Mouse (Mus musculus) liver, embryonic 12.5 days (tissue): ENCODE results near the gene Prkca. TPM values are rescaled to one million over a fixed set of nuclear protein-coding genes. Genes with fewer than 3 reads are reported as not detected.
A peak's percentile ranks its signal among the peaks of the same experiment; 100 is the strongest.

Experiments
- ATAC-seq: fragments of 200-750 bp; cut with Nextera tagmentation; 2 replicates; pipeline ENCODE4 v1.8.0; 2017; ENCODE audit warnings: moderate number of reproducible peaks, mild to moderate bottlenecking, moderate library complexity
- H3K27ac ChIP-seq: fragments of 300-500 bp; sonication (generic); 2 replicates; pipeline ENCODE4 v1.5.1; 2016; ENCODE audit warnings: mild to moderate bottlenecking
- H3K27me3 ChIP-seq: fragments of 300-500 bp; sonication (generic); replicated peaks from 2 replicates; pipeline ENCODE4 v1.6.1; 2016; ENCODE audit warnings: mild to moderate bottlenecking, moderate library complexity
- H3K36me3 ChIP-seq: fragments of 300-500 bp; sonication (generic); 2 replicates; pipeline ENCODE4 v1.6.1; 2016; ENCODE audit warnings: mild to moderate bottlenecking, moderate library complexity
- H3K4me1 ChIP-seq: fragments of 300-500 bp; sonication (generic); 2 replicates; pipeline ENCODE4 v1.6.1; 2016
- H3K4me2 ChIP-seq: fragments of 300-500 bp; sonication (generic); 2 replicates; pipeline ENCODE4 v1.6.1; 2016; ENCODE audit warnings: mild to moderate bottlenecking, moderate library complexity
- H3K4me3 ChIP-seq: fragments of 300-500 bp; sonication (generic); 2 replicates; pipeline ENCODE4 v1.5.1; 2016; ENCODE audit warnings: mild to moderate bottlenecking, moderate library complexity
- H3K9ac ChIP-seq: fragments of 300-500 bp; sonication (generic); 2 replicates; pipeline ENCODE4 v1.6.1; 2016; ENCODE audit warnings: mild to moderate bottlenecking, moderate library complexity
- H3K9me3 ChIP-seq: fragments of 300-500 bp; sonication (generic); replicated peaks from 2 replicates; pipeline ENCODE4 v1.6.1; 2016; ENCODE audit warnings: mild to moderate bottlenecking, moderate library complexity
- WGBS: fragments of 180-500 bp; shearing (Covaris S2); methylation state at CpG from one replicate; pipeline ENCODE4 v1.1.7; 2016; ENCODE audit not compliant: insufficient replicate concordance; 5-methylcytosine and 5-hydroxymethylcytosine counted together
- polyA plus RNA-seq: library from polyadenylated mRNA; unstranded; fragments of >200 nt; fragmentation: Nextera tagmentation; extraction: Ambion mirVana; gene quantifications from 2 replicates; pipeline ENCODE4 v1.2.1, GENCODE M21; 2016

Prkca gene
- polyA plus RNA-seq, 1 experiment from 2014 or later, result 7.5 TPM

- Histone ChIP-seq H3K4me3 (no peak overlapping the region), H3K9ac (no peak overlapping the region), H3K27me3 (no peaks in the 10 kb centered on the region), H3K4me2 (no peak overlapping the region), H3K36me3 (no peaks in the 10 kb centered on the region), H3K9me3 (no peaks in the 10 kb centered on the region), H3K27ac (no peak overlapping the region), H3K4me1 (peaks cover 22% of the 10 kb centered on the region)
- no peak for ATAC-seq
- 82% methylated on average over 5 of the region's 5 CpGs for WGBS
Measured at GRCm38 (mm10) chr11:108308253-108308652, 35.5 kb downstream of the Prkca start.

- Histone ChIP-seq H3K4me2 (no peak overlapping the region), H3K4me1 (peaks cover 24% of the 10 kb centered on the region), H3K27me3 (no peaks in the 10 kb centered on the region), H3K27ac (no peak overlapping the region), H3K4me3 (no peak overlapping the region), H3K36me3 (no peaks in the 10 kb centered on the region), H3K9me3 (no peaks in the 10 kb centered on the region), H3K9ac (no peak overlapping the region)
- 0 out of 2 replicates have a peak, but pooled peaks have one; percentile 44 for ATAC-seq
- 61% methylated on average over 7 of the region's 7 CpGs for WGBS
Measured at GRCm38 (mm10) chr11:108307258-108307657, 36.5 kb downstream of the Prkca start.

GRCm38 (mm10) chr11:108303787-108304186, 39.9 kb downstream of the Prkca start:
- no peak for ATAC-seq
- H3K4me2 ChIP-seq, result no peak overlapping the region

GRCm38 (mm10) chr11:108301796-108302490, 41.8 kb downstream of the Prkca start:
- H3K27me3 ChIP-seq, result no peaks in the 10 kb centered on the region
- no peak overlapping the region for H3K9ac ChIP-seq
- no peaks in the 10 kb centered on the region for H3K36me3 ChIP-seq
- H3K4me3 ChIP-seq, result no peak overlapping the region
- H3K4me1 ChIP-seq, result peaks cover 13% of the 10 kb centered on the region; the same call in 1 of the 2 replicates
- no peaks in the 10 kb centered on the region for H3K9me3 ChIP-seq
- no peak overlapping the region for H3K27ac ChIP-seq
- ATAC-seq, result no peak
- no peak overlapping the region for H3K4me2 ChIP-seq
- WGBS, result 79% methylated on average over 10 of the region's 10 CpGs

More at GRCm38 (mm10) chr11:108303787-108304186, 39.9 kb downstream of the Prkca start:
- Histone ChIP-seq H3K27ac (no peak overlapping the region), H3K27me3 (no peaks in the 10 kb centered on the region), H3K4me3 (no peak overlapping the region), H3K9me3 (no peaks in the 10 kb centered on the region), H3K4me1 (peaks cover 15% of the 10 kb centered on the region; the same call in 1 of the 2 replicates), H3K9ac (no peak overlapping the region), H3K36me3 (no peaks in the 10 kb centered on the region)
- WGBS, result 84% methylated on average over 4 of the region's 4 CpGs

GRCm38 (mm10) chr11:108301036-108301435, 42.7 kb downstream of the Prkca start:
- Histone ChIP-seq H3K27me3 (no peaks in the 10 kb centered on the region), H3K4me3 (no peak overlapping the region), H3K4me2 (no peak overlapping the region), H3K4me1 (peaks cover 13% of the 10 kb centered on the region; the same call in 1 of the 2 replicates), H3K36me3 (no peaks in the 10 kb centered on the region), H3K27ac (no peak overlapping the region), H3K9me3 (no peaks in the 10 kb centered on the region), H3K9ac (no peak overlapping the region)
- 75% methylated on average over 6 of the region's 6 CpGs for WGBS
- ATAC-seq, result no peak

DNA sequence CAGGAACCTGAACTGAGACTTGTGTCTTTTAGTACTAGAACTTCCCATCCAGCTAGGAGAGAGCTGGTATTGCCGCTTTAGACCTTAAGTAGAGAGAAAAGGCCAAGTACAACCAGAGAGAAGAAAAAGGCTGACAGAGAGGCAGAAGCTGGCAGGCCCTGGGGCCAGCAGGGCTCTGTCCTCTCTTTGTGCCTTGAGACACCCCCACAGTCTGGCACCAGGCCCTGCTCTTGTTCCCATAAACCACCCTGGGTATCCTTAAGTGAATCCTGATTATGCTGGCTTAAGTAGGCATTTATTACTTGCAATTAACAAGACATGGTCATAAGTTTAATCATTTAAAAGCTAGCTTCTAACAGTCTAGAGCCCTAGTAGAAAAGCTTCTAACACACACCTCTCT, 43.3 kb downstream of the Prkca start:
- no peak overlapping the region for H3K27ac ChIP-seq
- H3K27me3 ChIP-seq, result no peaks in the 10 kb centered on the region
- 84% methylated on average over 1 of the region's 1 CpGs for WGBS

DNA sequence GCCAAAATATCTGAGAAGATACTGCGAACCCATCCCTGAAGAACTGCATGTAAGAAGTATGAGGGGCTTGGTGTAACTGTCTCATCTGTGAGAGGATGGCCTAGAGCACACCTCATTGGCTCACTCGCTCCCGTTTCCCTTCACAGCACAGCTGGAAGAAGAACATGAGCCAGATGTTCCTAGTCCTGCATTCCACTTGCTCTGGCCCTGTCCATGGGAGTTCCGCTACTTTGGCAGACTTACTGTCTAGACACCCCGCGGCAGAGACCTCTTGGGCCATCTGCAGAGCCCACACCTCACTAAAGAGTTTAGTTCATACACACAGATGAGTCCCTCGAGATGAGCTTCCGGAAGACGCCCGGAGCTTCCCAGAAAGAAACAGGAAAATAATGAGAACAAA, 43.8 kb downstream of the Prkca start:
- Histone ChIP-seq H3K36me3 (no peaks in the 10 kb centered on the region), H3K9me3 (no peaks in the 10 kb centered on the region), H3K4me2 (no peak overlapping the region), H3K4me3 (no peak overlapping the region), H3K27ac (no peak overlapping the region), H3K4me1 (peaks cover 23% of the 10 kb centered on the region), H3K9ac (no peak overlapping the region), H3K27me3 (no peaks in the 10 kb centered on the region)
- no peak for ATAC-seq
- 81% methylated on average over 10 of the region's 10 CpGs for WGBS

More for the DNA sequence above, 43.3 kb downstream of the Prkca start:
- no peaks in the 10 kb centered on the region for H3K9me3 ChIP-seq
- no peak overlapping the region for H3K4me3 ChIP-seq
- no peak overlapping the region for H3K9ac ChIP-seq
- no peak overlapping the region for H3K4me2 ChIP-seq
- ATAC-seq, result no peak
- H3K36me3 ChIP-seq, result no peaks in the 10 kb centered on the region
- H3K4me1 ChIP-seq, result peaks cover 18% of the 10 kb centered on the region

GRCm38 (mm10) chr11:108297956-108298355, 45.8 kb downstream of the Prkca start:
- 53% methylated on average over 8 of the region's 8 CpGs for WGBS
- no peaks in the 10 kb centered on the region for H3K9me3 ChIP-seq
- no peak overlapping the region for H3K27ac ChIP-seq
- no peaks in the 10 kb centered on the region for H3K36me3 ChIP-seq
- H3K27me3 ChIP-seq, result no peaks in the 10 kb centered on the region
- H3K4me1 ChIP-seq, result peaks cover 40% of the 10 kb centered on the region
- no peak overlapping the region for H3K9ac ChIP-seq
- ATAC-seq, result no peak
- no peak overlapping the region for H3K4me2 ChIP-seq
- no peak overlapping the region for H3K4me3 ChIP-seq

GRCm38 (mm10) chr11:108295373-108295772, 48.4 kb downstream of the Prkca start:
- peaks cover 36% of the 10 kb centered on the region for H3K4me1 ChIP-seq
- no peak overlapping the region for H3K27ac ChIP-seq
- no peak overlapping the region for H3K4me3 ChIP-seq
- H3K4me2 ChIP-seq, result 0 out of 2 replicates have a peak overlapping the region, but pooled peaks have one; percentile 13
- H3K27me3 ChIP-seq, result no peaks in the 10 kb centered on the region
- peak; percentile 81 for ATAC-seq
- H3K9me3 ChIP-seq, result no peaks in the 10 kb centered on the region
- H3K9ac ChIP-seq, result no peak overlapping the region
- H3K36me3 ChIP-seq, result no peaks in the 10 kb centered on the region

DNA sequence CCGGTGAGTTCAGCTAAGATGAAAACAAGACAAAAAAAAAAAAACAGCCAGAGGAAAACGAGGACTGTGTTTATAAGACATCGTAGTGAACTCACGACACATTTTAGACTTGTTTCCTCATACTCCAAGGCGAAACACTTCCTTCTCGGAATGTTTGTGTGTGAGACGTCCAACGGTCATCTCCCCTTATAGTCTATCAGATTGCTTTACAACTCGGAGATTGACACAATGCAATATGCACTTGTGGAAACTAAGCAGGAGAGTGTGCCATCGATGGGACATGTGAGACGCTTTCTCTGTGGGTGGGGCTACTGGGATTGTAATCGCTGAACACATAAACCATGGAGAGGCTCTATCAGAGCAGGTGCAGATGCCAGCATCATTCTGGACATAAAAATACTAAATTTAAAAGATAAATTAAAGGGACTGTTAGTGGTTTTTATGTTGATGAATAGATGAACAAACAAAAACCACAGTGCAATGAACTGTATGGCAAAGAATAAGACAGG, 49.4 kb downstream of the Prkca start:
- peak overlapping the region; percentile 34 for H3K4me2 ChIP-seq
- no peaks in the 10 kb centered on the region for H3K27me3 ChIP-seq
- peaks cover 36% of the 10 kb centered on the region for H3K4me1 ChIP-seq
- H3K27ac ChIP-seq, result peak overlapping the region; percentile 31; the same call in 1 of the 2 replicates
- no peaks in the 10 kb centered on the region for H3K9me3 ChIP-seq
- no peaks in the 10 kb centered on the region for H3K36me3 ChIP-seq
- WGBS, result 74% methylated on average over 12 of the region's 12 CpGs
- H3K9ac ChIP-seq, result no peak overlapping the region
- no peak overlapping the region for H3K4me3 ChIP-seq
- ATAC-seq, result peak; percentile 69; the same call in 1 of the 2 replicates

DNA sequence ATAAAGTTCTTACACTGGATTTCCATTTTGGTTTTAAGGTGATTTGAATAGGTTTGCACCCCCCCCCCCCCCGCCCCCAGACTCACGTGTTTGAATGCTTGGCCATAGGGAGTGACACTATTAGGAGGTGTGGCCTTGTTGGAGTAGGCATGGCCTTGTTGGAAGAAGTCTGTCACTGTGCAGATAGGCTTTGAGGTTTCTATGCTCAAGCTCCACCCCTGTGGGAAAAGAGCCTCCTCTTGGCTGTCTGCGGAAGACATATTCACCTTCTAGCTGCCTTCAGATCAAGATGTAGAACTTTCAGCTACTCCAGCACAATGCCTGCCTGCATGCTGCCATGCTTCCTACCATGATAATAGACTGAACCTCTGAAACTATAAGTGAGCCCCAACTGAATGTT, 49.9 kb downstream of the Prkca start:
- ATAC-seq, result peak; percentile 92
- Histone ChIP-seq H3K27ac (peak overlapping the region; percentile 31; the same call in 1 of the 2 replicates), H3K4me1 (peaks cover 36% of the 10 kb centered on the region), H3K9me3 (no peaks in the 10 kb centered on the region), H3K4me3 (no peak overlapping the region), H3K4me2 (peak overlapping the region; percentile 34), H3K27me3 (no peaks in the 10 kb centered on the region), H3K36me3 (no peaks in the 10 kb centered on the region), H3K9ac (no peak overlapping the region)
- 19% methylated on average over 3 of the region's 3 CpGs for WGBS

DNA sequence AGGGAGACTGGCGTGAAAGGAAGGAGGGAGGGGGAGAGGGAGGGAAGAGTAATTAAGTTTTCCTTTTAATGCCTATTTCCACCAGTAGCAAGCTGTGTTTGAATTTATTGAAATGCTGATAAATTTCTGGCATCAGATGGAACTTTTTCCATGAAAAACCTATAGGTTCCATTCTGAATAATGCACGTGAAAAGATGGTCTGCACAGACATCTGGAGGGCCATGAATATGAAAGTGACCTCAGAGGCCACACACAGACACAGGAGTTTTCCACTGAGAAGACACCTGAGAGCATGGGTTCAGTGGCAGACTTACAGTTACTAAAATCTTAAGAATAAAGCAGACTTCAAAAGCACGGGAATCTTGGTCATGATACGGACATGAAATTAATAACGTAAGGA, 54.5 kb downstream of the Prkca start:
- Histone ChIP-seq H3K9ac (no peak overlapping the region), H3K4me1 (peaks cover 18% of the 10 kb centered on the region), H3K27ac (no peak overlapping the region), H3K4me3 (no peak overlapping the region), H3K9me3 (no peaks in the 10 kb centered on the region), H3K27me3 (no peaks in the 10 kb centered on the region), H3K4me2 (no peak overlapping the region), H3K36me3 (no peaks in the 10 kb centered on the region)
- ATAC-seq, result no peak
- 81% methylated on average over 5 of the region's 5 CpGs for WGBS
